Mouse (Mus musculus): Measurements from ENCODE around the gene Gja4.

Gene Gja4

GRCm38 (mm10) chr4:127323651-127324050 is 9.8 kb upstream of the Gja4 start:
- DNase-seq: no peak

GRCm38 (mm10) chr4:127319613-127320012 is 5.8 kb upstream of the Gja4 start:
- peak; percentile 87 for DNase-seq

- DNase-seq: no peak
Measured at GRCm38 (mm10) chr4:127317143-127317542, 3.3 kb upstream of the Gja4 start.

- DNase-seq: no peak
Measured at GRCm38 (mm10) chr4:127315753-127316152, 1.9 kb upstream of the Gja4 start.

- DNase-seq: no peak
Measured at GRCm38 (mm10) chr4:127314585-127314984, 746 bp upstream of the Gja4 start.

- no peak for DNase-seq
Measured at GRCm38 (mm10) chr4:127312349-127312748, 1.5 kb downstream of the Gja4 start.

GRCm38 (mm10) chr4:127311561-127311960 is 2.3 kb downstream of the Gja4 start:
- DNase-seq: no peak

GRCm38 (mm10) chr4:127306915-127307314 is 6.9 kb downstream of the Gja4 start:
- DNase-seq: no peak

- DNase-seq: no peak
Measured at GRCm38 (mm10) chr4:127303796-127304195, 10.0 kb downstream of the Gja4 start.

- DNase-seq: no peak
Measured at GRCm38 (mm10) chr4:127300503-127300902, 13.3 kb downstream of the Gja4 start.

GRCm38 (mm10) chr4:127292631-127293030 is 21.2 kb downstream of the Gja4 start:
- no peak for DNase-seq

GRCm38 (mm10) chr4:127289039-127289548 is 24.7 kb downstream of the Gja4 start:
- DNase-seq: no peak

GRCm38 (mm10) chr4:127286907-127287306 is 26.9 kb downstream of the Gja4 start:
- no peak for DNase-seq

GRCm38 (mm10) chr4:127279241-127279640 is 34.6 kb downstream of the Gja4 start:
- no peak for DNase-seq

- DNase-seq: peak; percentile 39
Measured at GRCm38 (mm10) chr4:127278451-127279001, 35.3 kb downstream of the Gja4 start.

- DNase-seq: no peak
Measured at GRCm38 (mm10) chr4:127264183-127264554, 49.7 kb downstream of the Gja4 start.

GRCm38 (mm10) chr4:127263438-127264182 is 50.2 kb downstream of the Gja4 start:
- DNase-seq: no peak

GRCm38 (mm10) chr4:127261601-127262000 is 52.2 kb downstream of the Gja4 start:
- DNase-seq: no peak

Measured in embryo, embryonic 11 days (tissue).